Mouse (Mus musculus) cerebellum, adult 2 months (tissue): ENCODE data around the gene Pum3.

Source experiments
- CTCF ChIP-seq: fragments of 200-500 bp; IDR thresholded peaks from 2 replicates; pipeline ENCODE4 v1.5.1; 2011; ENCODE audit warnings: low read depth, mild to moderate bottlenecking, control low read depth, low read length, moderate library complexity, borderline replicate concordance; ENCODE audit not compliant: insufficient read depth
- POLR2A ChIP-seq: fragments of 200-500 bp; IDR thresholded peaks from 2 replicates; pipeline ENCODE4 v1.6.1; 2011; ENCODE audit warnings: low read length, control low read depth, borderline replicate concordance; ENCODE audit not compliant: insufficient read depth

GRCm38 (mm10) chr19:27364521-27364931 is 65.1 kb downstream of the Pum3 start:
- TF ChIP-seq POLR2A (no peak), CTCF (no peak)
